Mouse (Mus musculus): ENCODE measurements at regions not wholly inside any gene's neighbourhood (a gene's known extent, or its start where the extent isn't known, plus 50 kb on each side); places are given as distances from the start of the nearest gene placed in this dataset.

DNA sequence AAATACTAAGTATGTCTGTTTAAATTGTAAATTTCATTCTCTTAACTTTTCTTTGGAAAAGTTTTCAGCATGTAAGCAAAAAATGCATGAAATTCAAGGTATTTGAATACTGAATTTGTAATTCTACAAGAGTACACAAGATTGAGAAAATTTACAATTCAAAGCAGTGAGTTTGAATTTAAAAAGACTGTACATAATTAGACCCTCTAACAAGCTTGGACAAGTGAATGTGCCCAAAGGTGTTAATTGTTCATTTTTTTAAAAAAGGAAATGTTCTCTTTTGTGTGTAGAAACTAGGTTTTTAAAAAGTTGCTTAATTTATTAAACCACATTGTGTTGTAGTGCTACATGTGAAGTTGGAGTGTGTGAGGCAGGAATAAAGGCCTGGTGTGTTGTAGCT lies 174.9 kb upstream of the Arhgap24 start:
- TF ChIP-seq CTCF (IDR thresholded peaks at IDR 0.05; ENCODE audit: extremely low read depth, insufficient read depth, insufficient read length, insufficient replicate concordance) (no peak), POLR2A (IDR thresholded peaks at IDR 0.05; ENCODE audit: low read depth, low read length) (no peak)

All from spleen, adult 2 months (tissue).